Mouse (Mus musculus): ENCODE measurements around the gene Tuba8.

Tuba8 gene

DNA sequence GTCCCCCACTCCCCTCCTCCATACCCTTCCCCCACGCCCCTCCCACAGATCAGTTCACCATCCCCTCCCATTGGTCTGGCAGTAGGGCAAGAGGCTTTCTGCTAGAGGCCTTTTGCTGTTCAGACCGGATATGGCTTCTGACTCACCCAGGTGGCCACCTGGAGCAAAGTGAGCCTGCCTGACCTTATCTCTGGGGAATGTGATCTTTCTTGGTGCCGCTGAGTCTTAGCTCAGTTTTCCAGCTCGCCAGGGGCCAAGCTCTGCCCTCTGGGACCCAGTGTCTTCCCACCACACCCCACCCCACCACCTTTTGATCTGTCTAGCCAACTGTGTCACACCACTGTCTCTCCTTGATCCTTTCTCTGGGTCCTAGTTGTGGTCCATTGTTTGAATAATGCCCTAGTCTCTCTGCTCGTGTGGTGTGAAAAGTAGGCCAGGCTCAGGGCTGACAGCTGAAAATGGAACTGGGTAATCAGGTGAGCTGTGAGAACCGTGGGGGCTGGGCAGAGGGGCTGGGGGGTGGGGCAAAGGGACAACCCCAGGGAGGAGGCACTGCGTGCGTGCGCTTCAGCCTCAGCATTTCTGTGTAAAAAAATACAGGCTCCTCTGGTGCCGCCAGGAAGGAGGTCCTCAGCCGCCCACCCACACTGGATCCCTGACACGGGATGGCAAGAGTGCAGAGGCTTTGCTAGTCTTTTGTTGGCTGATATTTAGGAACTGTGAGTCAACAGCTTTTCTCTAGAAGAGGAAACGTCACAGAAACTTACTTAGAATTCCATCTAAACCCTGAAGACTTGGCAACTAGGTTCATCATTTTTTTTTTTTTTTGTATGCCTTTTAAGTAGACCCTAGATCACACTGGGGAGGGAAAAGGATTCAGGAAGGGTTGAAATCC, 16.2 kb upstream of the Tuba8 start:
- in situ Hi-C loops (cut with MboI, MseI), result loop anchor here in 1 of 2 experiments (5.0 kb wide), 1 partner anchor 33 kb away; no protein-coding TSS in a partner anchor

DNA sequence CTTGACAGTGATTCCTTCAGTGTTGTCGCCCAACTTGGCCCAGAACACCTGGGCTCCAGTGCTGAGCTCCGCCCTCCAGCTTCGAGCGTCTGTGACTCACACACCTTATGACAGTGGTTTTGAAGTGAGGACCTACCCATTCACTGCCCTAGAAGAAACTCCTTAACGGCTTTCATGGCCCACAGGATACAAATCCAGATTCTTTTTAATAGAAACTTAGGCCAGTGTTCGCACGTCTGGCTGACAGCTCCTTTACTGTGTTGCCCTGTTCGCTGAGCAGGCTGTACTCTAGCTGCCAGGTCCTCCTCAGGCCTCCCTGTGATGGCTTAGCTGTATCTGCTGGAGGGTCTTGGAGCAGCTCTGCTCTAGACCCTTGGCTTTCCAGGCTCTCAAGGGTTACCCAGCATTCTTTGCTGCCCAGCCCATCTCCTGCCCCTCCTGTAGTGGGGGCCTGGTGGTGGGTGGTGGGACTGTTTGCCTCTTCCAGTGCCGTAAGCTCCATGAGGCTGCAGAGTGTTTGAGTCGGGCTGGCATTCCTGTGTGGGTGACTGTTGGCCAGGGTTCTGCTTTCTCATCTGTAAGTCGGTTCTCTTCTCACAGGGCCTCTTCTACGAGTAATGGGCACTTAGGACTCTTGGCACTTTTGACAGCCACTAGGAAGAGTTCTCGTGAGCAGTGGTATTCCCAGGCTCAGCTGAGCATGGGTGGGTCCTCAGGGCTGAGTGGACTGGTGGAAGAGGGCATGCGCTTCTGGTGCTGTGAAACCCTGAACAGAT, 15.4 kb upstream of the Tuba8 start:
- in situ Hi-C loops (cut with MboI, MseI), result loop anchor here in 1 of 2 experiments (5.0 kb wide), 1 partner anchor 32 kb away; no protein-coding TSS in a partner anchor

DNA sequence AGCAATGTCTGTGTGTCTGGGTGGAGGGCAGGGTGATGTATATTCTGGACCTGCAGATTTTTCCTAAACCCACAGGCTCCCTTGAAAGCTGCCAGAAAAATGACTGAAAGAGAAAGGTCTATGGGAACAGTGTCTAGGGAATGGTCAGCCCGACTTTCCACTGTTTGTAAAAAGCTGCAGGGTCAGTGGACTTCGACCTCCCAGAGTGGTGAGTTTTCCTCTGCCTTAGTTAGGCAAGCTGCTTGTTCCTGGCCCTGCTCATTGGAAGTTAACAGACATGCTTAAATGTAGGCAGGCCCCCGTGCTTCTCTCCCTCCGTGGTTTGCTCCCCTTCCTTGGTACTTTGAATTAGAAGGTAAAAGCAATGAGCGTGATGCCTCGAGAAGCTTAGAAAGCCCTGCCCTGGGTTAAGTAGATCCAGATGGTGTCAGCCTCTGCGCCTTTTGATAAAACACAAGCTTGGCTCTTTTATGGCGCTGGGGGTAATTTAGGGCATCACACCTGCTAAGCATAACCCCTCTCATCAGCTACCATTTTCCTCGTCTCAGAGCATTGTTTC, 12.6 kb upstream of the Tuba8 start:
- in situ Hi-C loops (cut with MboI, MseI), result no loop called here

DNA sequence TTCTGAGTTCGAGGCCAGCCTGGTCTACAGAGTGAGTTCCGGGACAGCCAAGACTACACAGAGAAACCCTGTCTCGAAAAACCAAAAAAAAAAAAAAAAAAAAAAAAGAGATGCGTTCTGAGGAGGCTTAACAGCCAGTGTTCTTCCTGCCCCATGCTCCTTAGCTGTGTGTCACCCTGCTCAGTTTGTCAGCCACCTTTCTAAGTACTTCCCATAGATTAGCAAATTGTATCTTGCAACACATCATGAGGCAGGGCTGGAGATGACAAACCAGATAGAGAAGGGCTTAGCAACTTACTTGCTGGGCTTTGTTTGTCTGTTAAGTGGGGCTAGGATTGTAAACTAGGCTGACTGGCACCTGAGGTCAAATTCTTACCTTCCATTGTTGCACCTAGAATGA, 10.0 kb upstream of the Tuba8 start:
- in situ Hi-C loops (cut with MboI, MseI), result no loop called here

DNA sequence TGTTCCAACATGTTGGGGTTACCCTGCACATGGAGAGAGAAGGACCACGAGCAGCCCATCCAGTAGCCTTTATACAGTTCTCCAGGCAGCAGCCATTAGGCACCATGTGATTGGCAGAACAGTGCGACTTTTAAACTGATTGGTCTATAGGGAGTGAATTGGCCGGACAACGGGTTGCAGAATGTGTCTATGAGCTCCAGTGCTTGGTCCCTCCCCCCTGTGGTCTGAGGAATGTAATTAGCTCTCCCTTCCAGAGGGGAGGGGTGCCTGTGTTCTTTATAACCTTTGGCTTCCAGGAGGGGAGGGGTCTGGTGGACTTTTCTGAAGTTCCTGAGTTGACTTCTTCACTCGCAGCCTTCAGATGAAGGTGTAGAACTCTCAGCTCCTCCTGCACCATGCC, 8.5 kb upstream of the Tuba8 start:
- in situ Hi-C loops (cut with MboI, MseI), result no loop called here

DNA sequence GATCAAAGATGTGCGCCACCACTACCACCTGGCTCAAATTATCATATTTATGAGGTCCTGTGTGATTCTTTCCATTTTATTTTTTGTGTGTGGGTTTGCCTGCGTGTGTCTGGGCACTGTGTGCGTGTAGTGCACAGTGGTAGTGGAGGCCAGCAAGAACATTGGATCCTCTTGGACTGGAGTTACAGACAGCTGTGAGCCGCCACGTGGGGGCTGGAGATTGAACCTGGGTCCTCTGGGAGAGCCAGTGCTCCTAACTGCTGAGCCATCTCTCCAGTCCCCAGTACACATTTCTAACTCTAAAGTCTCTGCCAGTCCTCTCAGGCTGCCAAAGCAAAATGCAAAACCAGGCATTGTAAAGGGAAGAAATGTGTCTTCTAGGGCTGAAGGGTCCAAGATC, 4.0 kb upstream of the Tuba8 start:
- in situ Hi-C loops (cut with MboI, MseI), result no loop called here

DNA sequence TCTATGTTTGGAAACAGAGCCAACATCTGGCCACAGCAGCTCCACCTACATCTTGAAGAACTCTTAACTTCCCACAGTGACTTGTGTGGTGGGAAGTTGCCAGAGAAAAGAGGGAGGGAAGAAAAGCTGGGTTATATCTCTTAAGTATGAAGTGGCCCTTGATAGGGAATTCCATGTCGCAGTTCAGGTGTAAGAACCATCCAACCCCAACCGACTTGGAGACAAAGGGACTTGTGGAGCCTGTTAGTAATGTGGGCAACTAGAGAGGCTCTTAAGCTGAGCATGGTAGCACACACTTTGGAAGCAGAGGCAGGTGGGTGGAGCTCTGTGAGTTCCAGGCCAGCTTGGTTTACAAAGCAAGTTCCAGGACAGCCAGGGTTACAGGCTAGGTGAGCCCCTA, 912 bp upstream of the Tuba8 start:
- in situ Hi-C loops (cut with MboI, MseI), result no loop called here

DNA sequence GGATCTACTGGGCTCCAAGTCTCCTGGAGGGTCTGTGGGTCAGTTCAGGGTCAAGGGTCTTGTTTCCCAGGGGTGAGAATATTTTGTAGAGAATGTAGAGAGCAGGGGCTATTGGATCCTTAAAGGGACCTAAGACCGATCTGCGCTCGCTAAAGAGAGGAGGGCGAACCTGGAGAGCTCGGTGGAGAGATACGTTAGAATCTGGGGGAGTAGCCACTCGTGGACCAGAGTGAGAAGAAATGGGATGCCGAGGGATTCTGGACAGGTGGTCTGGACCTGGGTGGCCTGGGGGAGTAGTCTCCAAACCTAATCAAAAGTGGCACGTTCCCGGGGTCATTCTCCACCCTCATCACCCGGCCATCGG, 412 bp downstream of the Tuba8 start:
- in situ Hi-C loops (cut with MboI, MseI), result no loop called here

DNA sequence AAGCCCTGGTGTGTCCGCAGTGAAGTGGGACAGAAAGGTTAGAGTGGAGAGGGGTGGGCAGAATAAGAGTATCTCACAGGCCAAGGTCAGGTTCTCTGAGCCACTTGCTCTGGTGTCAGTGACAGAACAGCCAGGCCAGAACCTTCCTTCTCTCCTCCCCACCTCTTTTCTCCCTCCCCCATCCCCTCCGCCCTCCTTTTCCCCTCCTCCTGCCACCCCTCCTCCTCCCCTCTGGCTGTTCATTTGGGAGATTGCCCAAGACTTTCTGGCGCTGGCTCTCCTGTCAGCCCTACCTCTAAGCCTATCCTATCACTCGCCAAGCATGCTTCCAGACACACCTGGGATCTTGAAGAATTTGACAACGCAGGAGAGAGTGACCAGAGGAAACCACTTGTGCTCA, 1.2 kb downstream of the Tuba8 start:
- in situ Hi-C loops (cut with MboI, MseI), result no loop called here

DNA sequence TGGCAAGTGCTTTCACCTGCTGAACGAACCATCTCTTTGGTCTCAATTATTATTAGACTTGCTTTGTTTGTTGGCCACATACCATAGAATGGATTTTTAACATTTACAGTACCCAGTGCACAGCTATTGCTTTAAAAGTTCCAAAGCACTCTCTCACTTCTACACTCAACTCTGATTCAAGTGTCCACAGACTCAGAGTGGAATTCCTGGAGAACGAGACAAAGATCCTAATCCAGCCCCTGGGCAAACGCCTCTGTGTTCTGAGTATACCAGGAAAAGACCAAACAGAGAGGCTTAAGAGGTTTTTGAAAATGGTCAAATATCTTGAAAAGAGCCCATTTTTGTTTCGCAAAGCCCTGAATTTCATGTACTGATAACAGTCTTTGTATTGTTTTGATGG, 2.5 kb downstream of the Tuba8 start:
- in situ Hi-C loops (cut with MboI, MseI), result no loop called here

DNA sequence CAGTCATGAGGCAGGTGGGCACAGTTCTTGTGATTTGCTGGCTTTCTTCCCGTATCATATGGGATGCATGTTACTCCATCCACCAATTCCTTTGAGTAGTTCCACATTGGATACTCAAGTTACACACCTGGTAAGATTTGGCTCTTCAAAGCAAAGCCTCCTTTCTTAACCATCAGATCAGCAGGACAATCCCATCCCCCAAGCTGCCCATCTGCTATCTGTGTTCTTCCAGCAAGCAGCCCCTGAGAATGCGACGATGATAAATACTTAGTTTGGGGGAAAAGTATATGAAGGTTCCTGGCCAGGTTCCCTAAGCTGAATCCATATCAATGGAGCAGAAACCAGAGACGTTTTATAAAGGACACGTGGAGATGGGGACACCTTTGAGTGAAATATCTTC, 3.7 kb downstream of the Tuba8 start:
- in situ Hi-C loops (cut with MboI, MseI), result no loop called here

DNA sequence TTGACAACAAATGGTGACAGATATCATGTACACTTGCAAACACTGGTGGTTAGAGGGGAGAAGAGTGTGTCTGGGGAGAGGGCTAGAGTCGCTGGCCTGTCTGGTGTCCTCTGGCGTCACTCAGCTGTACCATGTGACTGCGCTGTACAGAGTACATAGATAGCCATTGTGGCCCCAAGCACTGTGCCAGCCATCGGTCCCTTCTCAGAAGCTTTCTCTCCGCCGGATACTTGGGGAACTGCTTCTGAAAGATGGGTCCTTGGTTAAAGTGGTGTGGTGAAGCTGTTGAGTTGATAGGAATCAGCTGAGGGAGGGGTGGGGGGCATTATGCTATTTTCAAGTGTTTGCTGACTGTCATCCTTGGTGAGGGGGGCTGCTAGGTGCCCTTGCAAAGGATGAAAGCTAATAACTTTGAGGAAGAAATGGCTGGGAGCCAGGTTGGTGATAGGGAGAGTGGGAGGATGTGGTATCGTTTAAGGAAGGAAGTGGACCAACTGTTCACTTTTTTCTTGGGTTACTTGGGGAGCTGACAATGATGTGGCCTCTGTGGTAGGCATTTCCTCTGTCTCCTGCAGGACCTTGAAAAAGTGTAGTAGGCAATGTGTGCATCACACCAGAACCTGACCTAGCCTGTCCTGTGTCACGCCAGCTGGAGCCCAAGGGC, 4.3 kb downstream of the Tuba8 start:
- in situ Hi-C loops (cut with MboI, MseI), result no loop called here

DNA sequence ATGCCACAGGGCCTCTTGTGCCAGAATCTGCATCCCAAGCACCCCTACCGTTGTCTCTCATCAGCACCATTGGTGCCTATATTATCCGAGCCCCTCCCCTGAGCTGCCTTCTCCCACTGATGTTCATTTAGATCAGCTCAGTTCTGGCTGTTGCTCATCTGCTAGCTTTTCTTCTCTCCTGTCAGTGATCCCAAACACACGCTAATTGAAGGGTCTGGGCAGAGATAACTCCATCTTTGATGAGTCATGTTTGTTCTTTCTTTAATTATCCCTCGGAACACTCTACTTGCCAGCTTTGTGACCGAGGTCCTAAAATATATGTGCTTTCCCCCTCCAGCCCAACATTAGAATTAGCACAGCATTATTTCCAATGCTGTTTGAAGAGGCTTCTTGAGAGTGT, 4.8 kb downstream of the Tuba8 start:
- in situ Hi-C loops (cut with MboI, MseI), result no loop called here

DNA sequence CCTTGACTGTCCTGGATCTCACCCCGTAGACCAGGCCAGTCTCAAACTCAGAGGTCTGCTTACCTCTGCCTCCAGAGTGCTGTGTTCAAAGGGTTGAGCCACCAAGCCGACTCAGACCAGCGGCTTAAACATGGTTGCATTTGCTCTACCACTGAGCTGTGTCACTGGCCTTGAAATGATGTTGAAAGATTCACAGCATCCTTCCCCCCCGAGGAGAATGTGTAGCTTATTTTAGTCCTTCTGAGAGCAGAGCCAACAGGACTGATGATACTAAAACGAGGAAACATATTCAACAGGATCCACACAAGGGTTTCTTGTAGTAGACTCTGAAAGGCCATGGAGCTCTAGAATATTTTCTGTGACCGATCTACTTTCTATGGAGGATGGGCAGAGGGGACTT, 5.4 kb downstream of the Tuba8 start:
- in situ Hi-C loops (cut with MboI, MseI), result no loop called here

DNA sequence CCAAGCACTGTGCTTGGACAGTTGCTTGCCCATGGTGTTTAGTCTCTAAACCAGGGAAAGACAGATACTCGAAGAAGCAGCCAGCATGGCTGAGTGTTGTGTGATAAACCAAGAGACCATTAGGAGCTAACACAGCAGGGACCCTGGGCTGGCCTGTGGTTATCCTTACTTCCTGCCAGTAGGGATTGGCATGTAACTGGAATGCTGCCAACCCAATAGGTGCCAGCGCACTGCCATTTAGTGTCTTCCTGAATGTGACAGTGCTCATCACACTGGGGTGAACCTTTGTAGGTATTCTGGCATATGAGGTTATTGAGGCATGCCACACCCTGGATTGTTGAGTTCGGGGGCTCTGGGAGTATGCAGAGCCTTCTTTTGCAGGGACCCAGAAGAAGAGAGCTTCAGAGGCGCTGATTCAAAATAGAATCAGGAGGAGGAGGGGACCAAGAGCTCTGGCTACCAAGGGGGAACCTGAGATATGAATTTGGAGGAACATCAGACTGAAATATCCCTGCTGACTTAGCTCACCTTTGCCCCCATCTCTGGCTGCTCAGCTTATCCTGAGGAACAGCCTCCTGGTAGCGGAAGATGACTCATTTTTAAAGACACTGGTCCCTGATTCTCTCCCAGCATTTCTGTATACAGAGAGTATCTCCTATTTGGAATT, 6.2 kb downstream of the Tuba8 start:
- in situ Hi-C loops (cut with MboI, MseI), result no loop called here

DNA sequence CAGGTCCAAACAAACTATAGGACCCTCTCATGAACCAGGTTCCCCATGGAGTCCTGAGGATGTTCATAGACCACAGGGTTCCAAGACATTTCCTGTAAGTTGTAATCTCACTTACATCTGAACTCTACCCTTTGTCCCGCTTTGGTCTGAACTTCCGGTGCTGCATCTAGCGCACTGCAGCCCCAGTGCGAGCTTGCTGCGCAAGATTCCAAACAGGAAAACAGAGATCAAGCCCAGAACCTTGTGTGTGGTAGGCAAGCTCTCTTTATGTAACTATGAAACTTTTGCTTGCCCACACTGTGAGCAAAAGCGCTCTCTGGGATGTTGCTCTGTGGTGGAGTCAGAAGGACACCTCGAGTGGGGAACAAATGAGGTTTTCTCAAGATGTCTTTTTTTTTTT, 7.5 kb downstream of the Tuba8 start:
- in situ Hi-C loops (cut with MboI, MseI), result no loop called here

DNA sequence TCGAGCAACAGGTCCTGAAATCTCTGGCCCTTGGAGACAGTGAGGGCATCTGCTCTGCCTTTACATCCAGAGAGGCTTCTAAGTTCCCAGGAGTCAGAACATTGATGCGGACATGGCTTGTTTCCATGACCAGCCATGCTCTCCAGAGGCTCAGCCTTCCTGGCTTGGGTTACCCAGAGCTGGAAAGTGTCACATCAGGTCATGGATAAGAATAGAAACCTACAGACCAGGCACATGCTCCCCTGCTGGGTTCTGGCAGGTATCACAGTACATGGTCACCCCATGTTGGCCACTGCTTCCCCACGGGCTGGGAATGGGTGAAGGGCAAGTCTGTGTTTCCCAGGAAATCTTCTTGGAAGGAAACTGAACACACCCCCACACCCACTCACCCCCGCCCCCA, 8.9 kb downstream of the Tuba8 start:
- in situ Hi-C loops (cut with MboI, MseI), result no loop called here

DNA sequence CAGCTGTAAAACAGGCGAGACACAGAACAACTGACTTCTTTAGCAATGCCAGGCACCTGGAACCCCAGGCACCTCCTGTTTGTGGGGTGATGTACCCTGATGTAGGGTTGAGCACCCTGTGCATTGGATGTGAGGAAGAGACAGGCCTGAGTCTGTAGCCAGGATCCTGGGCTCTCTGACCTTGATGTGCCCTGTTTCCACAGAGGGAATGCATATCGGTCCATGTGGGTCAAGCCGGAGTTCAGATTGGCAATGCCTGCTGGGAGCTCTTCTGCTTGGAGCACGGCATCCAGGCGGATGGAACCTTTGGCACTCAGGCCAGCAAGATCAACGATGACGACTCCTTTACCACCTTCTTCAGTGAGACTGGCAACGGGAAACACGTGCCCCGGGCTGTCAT, 9.7 kb downstream of the Tuba8 start:
- in situ Hi-C loops (cut with MboI, MseI), result no loop called here

DNA sequence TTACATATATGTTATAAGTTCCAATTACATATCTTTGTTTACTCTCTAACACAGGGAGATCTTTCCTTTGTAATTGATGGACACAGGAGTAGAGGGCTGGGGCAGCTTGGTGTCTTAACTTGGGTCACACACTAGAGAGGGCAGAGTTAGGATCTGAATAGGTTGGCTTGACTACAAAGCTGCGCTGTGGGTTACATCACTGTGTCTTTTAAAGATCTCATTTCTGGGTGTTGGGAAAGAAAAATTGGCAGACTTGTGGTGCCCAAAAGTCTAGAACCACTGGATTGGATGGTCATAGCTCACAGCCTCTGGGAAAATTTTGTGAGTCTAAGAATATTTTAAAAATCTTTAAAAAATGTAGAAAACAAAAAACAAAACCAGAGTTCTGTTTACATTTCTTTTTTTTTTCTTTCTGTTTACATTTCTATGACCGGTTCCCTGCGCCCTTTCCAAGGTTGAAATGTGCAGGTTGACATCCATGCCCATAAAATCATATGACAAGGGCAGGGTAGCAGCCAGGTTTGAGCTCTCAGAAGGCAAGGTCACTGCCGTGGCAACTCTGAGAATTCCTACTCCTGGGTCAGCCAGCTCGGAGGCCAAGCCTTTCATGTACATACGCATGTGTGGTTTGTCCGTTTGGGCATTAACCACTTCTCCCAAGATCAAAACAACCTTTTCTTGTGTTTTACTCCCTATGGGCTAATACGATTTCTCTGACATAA, 11.5 kb downstream of the Tuba8 start:
- in situ Hi-C loops (cut with MboI, MseI), result no loop called here

DNA sequence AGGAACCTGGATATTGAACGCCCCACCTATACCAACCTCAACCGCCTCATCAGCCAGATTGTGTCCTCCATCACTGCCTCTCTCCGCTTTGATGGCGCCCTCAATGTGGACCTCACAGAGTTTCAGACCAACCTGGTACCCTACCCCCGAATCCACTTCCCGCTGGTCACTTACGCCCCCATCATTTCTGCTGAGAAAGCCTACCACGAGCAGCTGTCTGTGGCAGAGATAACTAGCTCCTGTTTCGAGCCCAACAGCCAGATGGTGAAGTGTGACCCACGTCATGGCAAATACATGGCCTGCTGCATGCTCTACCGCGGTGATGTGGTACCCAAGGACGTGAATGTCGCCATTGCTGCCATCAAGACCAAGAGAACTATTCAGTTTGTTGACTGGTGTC, 12.5 kb downstream of the Tuba8 start:
- in situ Hi-C loops (cut with MboI, MseI), result no loop called here

DNA sequence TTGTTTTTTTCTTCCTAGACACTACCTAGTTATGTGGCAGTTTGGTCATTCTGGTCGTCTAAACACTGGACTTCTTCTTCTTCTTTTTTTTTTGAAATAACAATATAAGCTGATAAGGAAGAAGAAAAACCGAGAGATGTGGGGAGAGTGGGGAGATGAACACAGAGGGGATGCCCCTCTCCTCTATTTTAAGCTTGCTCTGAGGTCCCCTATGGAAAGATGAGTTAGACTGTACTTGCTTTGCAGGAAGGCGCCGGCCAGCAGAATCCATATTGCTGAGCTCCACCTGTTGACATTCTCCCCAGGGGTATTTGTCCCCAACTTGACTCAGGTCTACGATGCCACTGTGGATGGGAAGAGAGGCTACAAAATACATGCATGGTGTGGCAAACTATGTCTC, 13.6 kb downstream of the Tuba8 start:
- in situ Hi-C loops (cut with MboI, MseI), result no loop called here

Data from T-helper 17 cell (primary cell).